Mouse (Mus musculus) regulatory T cell (primary cell): Measurements from ENCODE around the gene Nedd9.

Source experiments
- in situ Hi-C: fragments of 300-600 bp; cut with MboI, MseI; formaldehyde crosslinking; loops from one replicate; pipeline ENCODE4 v1.15.1; 2025; ENCODE audit warnings: high pct_unique_total_duplicates

Nedd9 gene

GRCm38 (mm10) chr13:41491981-41492702 lies 5.0 kb upstream of the Nedd9 start:
- in situ Hi-C loops: no loop called here

GRCm38 (mm10) chr13:41491522-41491921 lies 4.4 kb upstream of the Nedd9 start:
- in situ Hi-C loops: no loop called here

GRCm38 (mm10) chr13:41490282-41490681 lies 3.1 kb upstream of the Nedd9 start:
- in situ Hi-C loops: no loop called here

DNA sequence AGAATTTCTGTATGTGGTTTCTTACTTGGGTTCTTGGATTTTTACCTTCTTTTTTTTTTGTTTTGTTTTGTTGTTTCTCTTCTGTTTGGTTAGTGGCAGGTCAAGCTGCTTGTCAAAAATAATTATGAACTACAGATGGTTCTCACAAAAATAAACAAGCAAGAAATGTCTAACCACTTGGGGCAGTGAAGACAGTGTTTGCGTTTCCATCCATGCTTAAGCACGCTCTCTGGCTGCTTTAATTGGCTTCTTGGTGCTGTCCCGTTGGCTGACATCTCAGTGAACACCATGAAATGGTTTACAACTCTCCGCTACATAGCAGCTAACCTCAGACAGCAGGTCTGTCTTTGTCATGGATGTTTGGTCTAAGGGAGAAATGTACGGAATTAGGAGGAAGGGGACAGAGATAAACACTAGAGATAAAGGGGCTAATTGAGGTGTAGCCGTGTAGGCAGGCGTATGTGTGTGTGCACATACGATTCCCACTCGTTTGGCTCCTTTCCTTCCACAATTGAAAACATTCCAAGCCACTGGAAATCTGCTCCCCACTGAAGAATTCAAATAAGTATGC lies 2.6 kb upstream of the Nedd9 start:
- in situ Hi-C loops: loop anchor here (10.0 kb wide), 1 partner anchor 115 kb away; no protein-coding TSS in a partner anchor

DNA sequence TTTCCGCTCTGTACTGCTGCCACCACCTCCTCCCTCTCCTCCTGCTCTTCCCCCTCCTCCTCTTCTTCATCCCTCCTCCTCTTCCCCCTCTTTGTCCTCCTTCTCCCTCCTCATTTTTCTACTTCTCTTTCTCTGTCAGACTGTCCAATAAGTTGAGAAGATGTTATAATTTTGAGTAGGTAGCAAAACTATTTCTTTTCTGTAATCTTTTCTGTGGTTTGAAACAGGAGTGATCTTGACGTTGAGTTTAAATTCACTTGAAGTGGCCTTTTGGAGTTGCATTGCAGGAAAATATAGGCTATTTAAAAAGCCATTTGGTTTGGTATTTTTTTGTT lies 214 bp upstream of the Nedd9 start:
- in situ Hi-C loops: loop anchor here (10.0 kb wide), 1 partner anchor 113 kb away; no protein-coding TSS in a partner anchor

- in situ Hi-C loops: loop anchor here (10.0 kb wide), 1 partner anchor 109 kb away; no protein-coding TSS in a partner anchor
These were observed 3.2 kb downstream of the Nedd9 start for GRCm38 (mm10) chr13:41483966-41484365.

DNA sequence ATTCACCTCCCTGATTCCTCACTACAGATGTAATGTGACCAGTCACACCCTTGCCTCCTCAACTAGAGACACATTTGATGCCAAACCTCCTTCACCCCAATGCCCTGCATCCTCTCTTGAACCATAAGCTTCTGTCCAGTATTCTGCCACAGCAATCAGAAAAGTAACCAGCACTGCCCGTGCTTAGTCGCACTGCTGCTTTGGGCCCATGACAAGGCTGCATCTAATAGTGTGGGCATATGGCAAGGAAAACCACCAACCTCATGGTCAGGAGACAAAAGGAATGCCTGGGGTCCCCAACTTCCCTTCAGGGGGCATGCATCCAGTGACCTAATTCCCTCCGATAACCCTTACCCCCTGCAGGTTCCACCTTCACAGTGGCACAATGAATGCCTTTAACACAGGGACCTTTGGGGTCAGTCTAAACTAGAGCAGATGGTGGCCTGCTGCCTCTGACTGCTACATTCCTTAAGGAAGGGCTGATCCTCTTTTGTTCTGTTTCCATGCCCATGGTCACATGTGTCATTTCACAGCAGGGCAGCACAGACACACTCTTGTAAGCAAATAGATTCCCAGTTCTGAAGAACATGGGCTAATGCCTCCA lies 4.7 kb downstream of the Nedd9 start:
- in situ Hi-C loops: loop anchor here (10.0 kb wide), 1 partner anchor 108 kb away; no protein-coding TSS in a partner anchor

DNA sequence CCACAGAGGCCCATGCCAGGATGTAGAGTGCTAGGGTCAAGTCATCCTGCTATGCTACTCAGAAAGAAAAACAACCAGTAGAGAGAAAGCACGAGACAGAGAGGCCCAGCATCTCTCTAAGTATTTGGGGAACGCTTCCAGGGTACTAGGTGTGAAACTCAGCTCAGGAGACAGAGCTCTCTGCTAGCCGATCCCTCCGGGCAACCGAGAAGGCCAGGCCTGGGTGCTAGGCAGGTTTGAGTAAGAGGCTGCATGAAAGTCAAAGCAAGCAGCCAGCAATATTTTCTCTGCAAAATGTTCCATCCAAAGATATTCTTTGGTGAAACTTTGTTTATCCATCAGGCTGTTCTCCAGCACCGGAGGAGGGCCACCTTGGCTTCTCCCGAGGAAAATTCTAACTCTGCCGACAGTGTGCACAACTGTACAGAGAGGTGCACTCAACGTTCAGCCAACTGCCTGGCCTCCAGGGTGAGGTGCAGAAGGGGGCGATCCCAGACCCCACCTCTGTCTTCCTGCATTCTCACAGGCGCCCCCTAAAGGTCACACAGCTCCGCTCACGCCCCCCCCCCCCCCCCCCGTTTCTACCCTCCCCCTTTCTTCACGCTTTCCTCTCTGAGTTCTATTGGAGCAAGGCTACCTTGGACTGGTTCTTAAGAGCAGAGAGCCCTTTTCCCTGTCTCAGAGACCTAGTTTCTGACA lies 7.3 kb downstream of the Nedd9 start:
- in situ Hi-C loops: loop anchor here (10.0 kb wide), 1 partner anchor 105 kb away; no protein-coding TSS in a partner anchor

DNA sequence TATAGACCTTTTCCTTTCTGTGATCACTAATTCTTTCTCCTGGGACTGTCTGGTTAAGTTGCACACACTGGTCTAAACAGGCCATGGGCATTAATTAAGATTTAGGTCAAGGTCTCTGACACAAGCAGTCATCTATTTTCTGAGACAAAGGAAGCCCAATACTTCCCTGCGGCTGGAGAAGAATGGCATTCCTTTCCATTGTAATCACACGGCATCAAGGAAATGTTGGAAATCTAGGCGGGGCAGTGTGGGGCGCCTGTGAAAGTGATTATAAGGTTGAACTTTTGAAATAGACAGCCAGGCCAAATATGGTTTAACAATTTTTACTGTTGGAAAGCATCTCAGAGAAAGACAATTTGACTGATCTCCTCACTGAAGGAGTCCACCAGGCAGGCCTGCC lies 10.9 kb downstream of the Nedd9 start:
- in situ Hi-C loops: no loop called here

DNA sequence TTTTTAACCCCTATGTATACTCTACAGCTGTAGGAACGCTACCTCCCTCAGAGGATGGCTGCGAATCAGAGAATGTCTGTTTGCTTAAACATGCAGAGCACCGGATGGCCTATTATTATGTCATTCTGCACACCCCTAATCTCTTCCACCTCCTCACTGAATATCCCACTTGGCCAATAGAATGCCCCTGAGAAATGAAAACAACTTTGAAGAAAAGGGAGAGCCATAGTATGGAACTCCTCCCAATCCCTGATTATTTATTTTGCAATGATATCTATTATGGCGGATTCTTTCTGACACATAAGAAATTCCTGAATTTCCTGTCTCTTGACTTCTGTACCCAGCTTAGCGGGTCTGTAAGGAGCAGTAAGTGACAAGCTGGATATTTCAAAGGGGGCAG lies 12.8 kb downstream of the Nedd9 start:
- in situ Hi-C loops: no loop called here

DNA sequence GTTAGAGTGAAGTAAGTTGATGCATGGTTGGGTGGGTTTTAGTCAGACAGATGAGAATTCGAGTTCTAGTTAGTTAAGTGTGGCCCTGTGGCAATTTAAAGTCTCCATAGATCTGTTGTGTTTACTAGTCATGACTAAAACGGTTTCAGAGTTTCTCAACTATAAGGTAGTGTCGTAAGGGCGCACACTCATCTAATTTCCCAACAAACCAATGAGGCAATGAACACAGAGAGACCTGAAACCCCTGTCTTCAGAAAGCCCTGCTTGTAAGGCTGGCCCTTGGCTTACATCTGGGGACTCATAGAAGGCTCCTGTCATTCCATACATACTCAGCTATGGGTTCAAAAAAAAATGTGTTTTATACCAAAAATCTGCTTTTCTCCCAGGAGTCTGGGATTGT lies 13.7 kb downstream of the Nedd9 start:
- in situ Hi-C loops: no loop called here

DNA sequence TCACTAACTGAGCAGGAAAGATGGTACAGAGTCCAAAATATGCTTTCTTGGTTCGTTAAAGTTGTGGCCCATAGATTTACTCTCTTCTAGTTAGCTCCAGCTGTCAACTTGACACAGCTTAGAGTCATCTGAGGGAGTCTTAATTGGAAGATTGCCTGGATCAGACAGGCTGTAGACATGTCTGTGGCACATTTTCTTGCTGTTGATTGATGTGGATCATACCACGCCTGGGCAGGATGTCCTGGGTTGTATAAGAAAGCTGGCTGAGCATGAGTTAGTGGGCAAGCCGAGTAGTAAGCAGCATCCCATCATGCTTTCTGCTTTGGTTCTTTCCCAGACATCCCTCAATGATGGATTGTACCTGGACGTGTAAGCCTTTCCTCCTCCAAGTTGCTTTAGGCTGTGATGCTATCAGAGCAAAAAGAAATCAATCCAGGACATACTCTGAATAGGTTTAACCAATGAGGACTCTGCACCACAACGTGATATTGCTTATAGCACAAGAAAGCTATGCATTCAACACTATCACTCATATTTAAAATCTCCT lies 14.2 kb downstream of the Nedd9 start:
- in situ Hi-C loops: no loop called here

GRCm38 (mm10) chr13:41468277-41468676 lies 18.9 kb downstream of the Nedd9 start:
- in situ Hi-C loops: no loop called here

- in situ Hi-C loops: no loop called here
These were observed 20.1 kb downstream of the Nedd9 start for GRCm38 (mm10) chr13:41467036-41467435.

- in situ Hi-C loops: no loop called here
These were observed 20.5 kb downstream of the Nedd9 start for GRCm38 (mm10) chr13:41466616-41467015.

DNA sequence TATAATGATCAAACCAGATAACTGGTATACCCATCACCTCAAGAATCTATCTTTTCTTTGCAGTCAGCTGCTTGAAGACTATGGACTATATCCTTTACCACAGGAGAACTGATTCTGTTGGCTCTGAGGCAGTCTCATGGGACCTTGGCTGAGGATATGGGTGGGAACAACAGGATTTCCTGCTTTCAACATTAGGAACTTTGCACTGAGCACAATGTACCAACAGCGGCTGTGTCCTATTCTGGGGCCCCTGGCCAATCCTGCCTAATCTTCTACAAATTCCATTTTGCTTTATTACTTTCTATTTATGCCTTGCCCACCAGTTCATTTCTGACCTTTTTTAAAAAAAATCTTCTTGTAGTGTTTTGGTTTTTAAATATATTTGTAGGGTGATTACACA lies 21.0 kb downstream of the Nedd9 start:
- in situ Hi-C loops: no loop called here

GRCm38 (mm10) chr13:41461418-41461817 lies 25.7 kb downstream of the Nedd9 start:
- in situ Hi-C loops: no loop called here

DNA sequence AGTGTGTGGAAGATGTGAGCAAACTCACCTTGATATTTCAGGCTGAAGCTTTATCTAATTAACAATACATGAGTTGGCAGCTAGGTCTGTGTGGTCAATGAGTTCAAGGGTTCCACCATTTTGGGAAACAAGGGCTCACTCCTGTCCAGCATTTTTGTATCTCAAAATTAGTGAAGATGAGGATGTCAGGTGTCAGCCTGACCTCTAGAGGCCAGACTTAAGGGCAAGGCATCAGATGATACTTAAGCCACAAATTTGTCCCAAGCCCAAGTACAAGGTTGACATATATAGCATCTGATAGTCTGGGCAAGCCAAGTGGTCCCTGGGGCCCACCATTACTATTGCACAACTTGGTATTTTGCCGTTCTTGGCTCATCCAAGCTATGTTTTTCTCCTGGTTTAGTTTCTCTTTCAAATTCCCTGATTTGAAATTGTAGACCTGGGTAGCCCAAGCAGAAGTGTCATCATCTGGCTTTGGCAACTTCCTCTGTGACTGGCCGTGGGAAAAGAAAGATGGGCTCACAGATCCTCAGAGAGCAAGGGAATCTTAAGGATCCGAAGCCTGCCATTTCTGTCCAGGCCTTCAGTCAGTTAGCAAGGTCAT lies 27.4 kb downstream of the Nedd9 start:
- in situ Hi-C loops: no loop called here

DNA sequence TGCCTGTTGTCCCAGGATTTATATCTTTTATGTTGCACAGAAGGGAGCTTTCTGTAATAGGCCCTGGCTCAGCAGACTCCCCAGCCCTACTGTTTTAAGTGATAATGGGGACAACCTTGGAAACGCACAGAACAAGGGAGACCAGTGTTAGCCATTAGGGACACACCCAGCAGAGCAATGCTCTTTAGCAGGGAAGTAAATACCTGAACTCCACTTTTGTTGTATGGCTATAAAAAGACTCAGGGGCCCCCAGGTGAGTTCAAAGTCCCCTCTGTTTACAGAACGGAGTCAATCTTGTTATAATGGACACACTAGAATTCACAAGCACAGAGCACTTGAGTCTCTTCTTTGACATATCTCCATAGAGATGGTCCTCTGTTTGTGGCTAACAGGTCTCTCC lies 28.5 kb downstream of the Nedd9 start:
- in situ Hi-C loops: no loop called here

GRCm38 (mm10) chr13:41457798-41458390 lies 29.3 kb downstream of the Nedd9 start:
- in situ Hi-C loops: no loop called here
